Mouse (Mus musculus) heart, postnatal 0 days (tissue): ENCODE measurements at regions not wholly inside any gene's neighbourhood (a gene's known extent, or its start where the extent isn't known, plus 50 kb on each side); places are given as distances from the start of the nearest gene placed in this dataset.

Experiments used
- ATAC-seq: fragments of 200-750 bp; cut with Nextera tagmentation; 2 replicates; pipeline ENCODE4 v1.8.0; 2017; ENCODE audit warnings: low read depth, moderate number of reproducible peaks, moderate library complexity; ENCODE audit not compliant: insufficient read depth
- DNase-seq: peaks from one replicate; pipeline ENCODE4 v3.0.0-alpha.2; 2016; ENCODE audit warnings: low spot score
- H3K27ac ChIP-seq: fragments of 300-500 bp; sonication (generic); 2 replicates; pipeline ENCODE4 v1.5.1; 2014; ENCODE audit warnings: low read depth, mild to moderate bottlenecking
- H3K27me3 ChIP-seq: fragments of 300-500 bp; sonication (generic); 2 replicates; pipeline ENCODE4 v1.6.1; 2014; ENCODE audit warnings: low read length, mixed read lengths; ENCODE audit not compliant: control insufficient read depth, insufficient read depth
- H3K36me3 ChIP-seq: fragments of 300-500 bp; sonication (generic); replicated peaks from 2 replicates; pipeline ENCODE4 v1.6.1; 2014; ENCODE audit warnings: low read length, mixed read lengths; ENCODE audit not compliant: control insufficient read depth, insufficient read depth
- H3K4me1 ChIP-seq: fragments of 300-500 bp; sonication (generic); 2 replicates; pipeline ENCODE4 v1.6.1; 2014; ENCODE audit warnings: antibody characterized with exemption; ENCODE audit not compliant: control insufficient read depth, insufficient read depth
- H3K4me2 ChIP-seq: fragments of 300-500 bp; sonication (generic); 2 replicates; pipeline ENCODE4 v1.6.1; 2014; ENCODE audit warnings: low read depth, mild to moderate bottlenecking, low read length, moderate library complexity
- H3K4me3 ChIP-seq: fragments of 300-500 bp; sonication (generic); 2 replicates; pipeline ENCODE4 v1.5.1; 2014; ENCODE audit warnings: low read depth, low read length
- H3K9ac ChIP-seq: fragments of 300-500 bp; sonication (generic); replicated peaks from 2 replicates; pipeline ENCODE4 v1.6.1; 2014; ENCODE audit warnings: low read depth, low read length, mixed read lengths
- H3K9me3 ChIP-seq: fragments of 300-500 bp; sonication (generic); replicated peaks from 2 replicates; pipeline ENCODE4 v1.6.1; 2016; ENCODE audit warnings: low read length; ENCODE audit not compliant: control insufficient read depth
- CTCF ChIP-seq: IDR thresholded peaks from 2 replicates; pipeline ENCODE4 v1.5.1; 2016; ENCODE audit warnings: antibody characterized with exemption, control low read depth, low read depth
- EP300 ChIP-seq: IDR thresholded peaks from 2 replicates; pipeline ENCODE4 v1.6.1; 2016; ENCODE audit warnings: antibody characterized with exemption, low read depth
- WGBS: fragments of 180-500 bp; shearing (Covaris S2); extraction: QIAGEN DNeasy Blood & Tissue Kit; methylation state at CpG from one replicate; pipeline ENCODE4 v1.1.7; 2014; 5-methylcytosine and 5-hydroxymethylcytosine counted together

- TF ChIP-seq CTCF (no peak), EP300 (no peak)
- Histone ChIP-seq H3K4me3 (no peak overlapping the region), H3K36me3 (no peaks in the 10 kb centered on the region), H3K9ac (no peak overlapping the region), H3K9me3 (no peaks in the 10 kb centered on the region), H3K27ac (no peak overlapping the region), H3K4me2 (no peak overlapping the region), H3K27me3 (no peaks in the 10 kb centered on the region), H3K4me1 (no peaks in the 10 kb centered on the region)
- DNase-seq (no peak), ATAC-seq (no peak)
- WGBS, result 61% methylated on average over 4 of the region's 4 CpGs
Measured at GRCm38 (mm10) chr12:33717053-33717452, 211.2 kb upstream of the Ferd3l start.

GRCm38 (mm10) chr12:33717601-33718260 is 210.5 kb upstream of the Ferd3l start:
- Histone ChIP-seq H3K27me3 (no peaks in the 10 kb centered on the region), H3K4me1 (no peaks in the 10 kb centered on the region), H3K9me3 (no peaks in the 10 kb centered on the region), H3K27ac (peak overlapping the region; percentile 15; the same call in 1 of the 2 replicates), H3K4me3 (peak overlapping the region; percentile 16; the same call in 1 of the 2 replicates), H3K9ac (no peak overlapping the region), H3K4me2 (peak overlapping the region; percentile 49), H3K36me3 (no peaks in the 10 kb centered on the region)
- TF ChIP-seq CTCF (no peak), EP300 (no peak)
- 31% methylated on average over 14 of the region's 14 CpGs for WGBS
- DNase-seq (no peak), ATAC-seq (no peak)

- H3K4me1 ChIP-seq, result no peaks in the 10 kb centered on the region
- 38% methylated on average over 7 of the region's 7 CpGs for WGBS
- no peak overlapping the region for H3K27ac ChIP-seq
- no peak overlapping the region for H3K4me3 ChIP-seq
- H3K9ac ChIP-seq, result no peak overlapping the region
- TF ChIP-seq EP300 (no peak), CTCF (no peak)
- H3K4me2 ChIP-seq, result no peak overlapping the region
- no peaks in the 10 kb centered on the region for H3K9me3 ChIP-seq
- H3K27me3 ChIP-seq, result no peaks in the 10 kb centered on the region
- DNase-seq, result no peak
- ATAC-seq, result no peak
- H3K36me3 ChIP-seq, result no peaks in the 10 kb centered on the region
Measured at GRCm38 (mm10) chr12:33719063-33719462, 209.2 kb upstream of the Ferd3l start.

- no peak overlapping the region for H3K27ac ChIP-seq
- ATAC-seq (no peak), DNase-seq (no peak)
- H3K27me3 ChIP-seq, result no peaks in the 10 kb centered on the region
- no peak overlapping the region for H3K9ac ChIP-seq
- H3K36me3 ChIP-seq, result no peaks in the 10 kb centered on the region
- H3K4me2 ChIP-seq, result no peak overlapping the region
- H3K4me3 ChIP-seq, result no peak overlapping the region
- WGBS, result 42% methylated on average over 4 of the region's 4 CpGs
- TF ChIP-seq EP300 (no peak), CTCF (no peak)
- H3K9me3 ChIP-seq, result no peaks in the 10 kb centered on the region
- no peaks in the 10 kb centered on the region for H3K4me1 ChIP-seq
Measured at GRCm38 (mm10) chr12:33731937-33732336, 196.3 kb upstream of the Ferd3l start.

- no peak overlapping the region for H3K27ac ChIP-seq
- H3K4me1 ChIP-seq, result no peaks in the 10 kb centered on the region
- TF ChIP-seq CTCF, result no peak
- TF ChIP-seq EP300, result no peak
- H3K4me3 ChIP-seq, result no peak overlapping the region
- H3K9ac ChIP-seq, result no peak overlapping the region
- H3K27me3 ChIP-seq, result no peaks in the 10 kb centered on the region
- no peak overlapping the region for H3K4me2 ChIP-seq
- peak; percentile 19 for DNase-seq
- 42% methylated on average over 5 of the region's 5 CpGs for WGBS
- H3K9me3 ChIP-seq, result no peaks in the 10 kb centered on the region
- ATAC-seq, result no peak
- no peaks in the 10 kb centered on the region for H3K36me3 ChIP-seq
Measured at GRCm38 (mm10) chr12:33775563-33776468, 152.4 kb upstream of the Ferd3l start.
